Mouse (Mus musculus): Measurements from ENCODE around the gene Vmn1r76. TPM values are rescaled to one million over a fixed set of nuclear protein-coding genes. Genes with fewer than 3 reads are reported as not detected.

Gene Vmn1r76
- total RNA-seq (2021), result not detected
- long read RNA-seq, experiment 1, result 0 reads
- long read RNA-seq, experiment 2, result 0 reads

DNA sequence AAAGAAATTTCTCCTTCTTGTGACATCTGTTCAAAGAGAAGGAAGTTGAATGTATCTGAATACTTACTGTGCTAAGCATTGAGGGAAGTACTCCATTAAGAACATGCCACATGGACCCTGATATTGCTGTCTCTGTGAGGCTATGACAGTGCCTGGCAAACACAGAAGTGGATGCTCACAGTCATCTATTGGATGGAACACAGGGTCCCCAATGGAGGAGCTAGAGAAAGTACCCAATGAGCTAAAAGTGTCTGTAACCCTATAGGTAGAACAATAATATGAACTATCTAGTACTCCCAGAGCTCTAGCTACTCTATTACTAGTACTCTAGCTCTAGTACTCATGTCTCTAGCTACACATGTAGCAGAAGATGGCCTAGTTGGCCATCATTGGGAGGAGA is at the start of gene Vmn1r76:
Vmn1r76 (minus strand) TSS at position 101 of the 400 bp plus-strand sequence.
- no peak for DNase-seq (ENCODE audit: low spot score in 2 of 2)

DNA sequence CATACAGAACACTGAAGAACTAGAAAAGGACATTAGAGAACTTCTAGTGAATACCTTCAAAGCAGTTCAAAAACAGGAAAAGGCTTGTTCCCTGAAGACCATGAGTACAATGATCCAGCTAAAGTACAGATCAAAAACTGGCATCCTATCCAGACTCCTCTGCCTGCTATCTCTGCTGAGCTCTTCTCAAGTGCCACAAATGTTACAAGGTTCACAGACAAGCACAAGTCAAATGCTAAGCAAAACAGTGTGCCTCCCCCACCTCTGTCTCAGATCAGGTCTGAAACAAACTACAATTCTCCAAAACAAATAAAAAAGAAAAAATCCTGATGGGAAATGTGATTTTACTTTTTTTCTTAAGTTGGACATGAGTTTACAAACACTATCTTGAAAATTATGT is 34.6 kb upstream of the Vmn1r76 start:
- DNase-seq (ENCODE audit: low spot score in 2 of 2), result no peak

DNA sequence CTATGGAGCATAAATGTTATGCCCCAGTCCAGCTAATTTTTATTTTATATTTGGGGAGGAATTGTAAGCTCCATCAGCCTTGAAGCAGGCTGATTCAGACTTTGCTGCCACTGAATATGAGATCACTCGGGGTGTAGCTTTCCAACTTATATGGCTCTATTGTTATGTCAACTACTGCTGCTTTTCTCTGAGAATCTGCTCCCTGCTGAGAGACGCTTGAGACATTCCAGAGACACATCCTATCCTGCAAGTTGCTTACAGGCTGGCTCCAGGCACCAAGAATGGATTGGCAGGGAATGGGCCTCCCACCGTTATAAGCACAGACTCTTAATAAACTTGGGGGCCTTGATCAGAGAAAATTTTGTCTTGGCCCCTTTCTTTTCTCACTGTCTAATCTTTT is 10.0 kb upstream of the Vmn1r76 start:
- no peak for DNase-seq (ENCODE audit: low spot score in 2 of 2)

DNA sequence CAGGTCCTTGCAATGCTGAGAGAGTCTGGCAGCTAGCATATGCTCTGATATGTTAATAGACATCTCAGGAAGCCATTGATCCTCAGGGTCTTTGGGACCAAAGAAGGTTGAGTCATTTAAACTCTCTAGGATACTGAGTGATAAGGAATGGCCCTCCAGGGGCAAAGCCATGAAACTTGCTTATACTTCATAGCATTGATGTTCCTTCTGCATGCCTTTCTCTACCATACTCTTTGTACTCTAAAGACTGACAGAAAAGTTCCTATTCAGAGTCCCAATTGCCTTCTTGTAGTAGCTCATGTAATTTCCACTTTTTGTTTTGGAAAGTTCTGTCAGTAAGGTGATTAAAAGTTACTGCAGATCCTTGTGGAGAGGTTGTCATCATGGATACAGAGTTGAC is 63.7 kb downstream of the Vmn1r76 start, which contains the start of gene Vmn1r75:
Vmn1r75 (plus strand) TSS at position 301 of the 400 bp plus-strand sequence.
- no peak for DNase-seq (ENCODE audit: low spot score in 2 of 2)

Other genes with a start within 250 kb of the Vmn1r76 start
- not detected for gene Vmn1r73, start 207.9 kb downstream of the Vmn1r76 start, total RNA-seq (2021)
- not detected for gene Vmn1r74, start 104.2 kb downstream of the Vmn1r76 start, total RNA-seq (2021)
- not detected for gene Vmn1r75, start 63.6 kb downstream of the Vmn1r76 start, total RNA-seq (2021)
- not detected for gene Vmn1r77, start 98.5 kb upstream of the Vmn1r76 start, total RNA-seq (2021)
- gene Vmn1r78, start 212.0 kb upstream of the Vmn1r76 start, total RNA-seq (2021), result not detected
- not detected for gene Vmn1r79, start 233.1 kb upstream of the Vmn1r76 start, total RNA-seq (2021)

Data from layer of hippocampus, postnatal 14 days (tissue).